Mouse (Mus musculus) bone marrow, adult 2 months (tissue): ENCODE results near the gene Ppcs.

Experiments
- CTCF ChIP-seq: fragments of 200-500 bp; IDR thresholded peaks from 2 replicates; pipeline ENCODE4 v1.5.1; 2011; ENCODE audit warnings: low read length, control low read depth; ENCODE audit not compliant: control insufficient read depth, insufficient read depth
- POLR2A ChIP-seq: fragments of 200-500 bp; IDR thresholded peaks from 2 replicates; pipeline ENCODE4 v1.6.1; 2011; ENCODE audit warnings: low read depth, mild to moderate bottlenecking, control low read depth, low read length, borderline replicate concordance; ENCODE audit not compliant: control insufficient read depth

DNA sequence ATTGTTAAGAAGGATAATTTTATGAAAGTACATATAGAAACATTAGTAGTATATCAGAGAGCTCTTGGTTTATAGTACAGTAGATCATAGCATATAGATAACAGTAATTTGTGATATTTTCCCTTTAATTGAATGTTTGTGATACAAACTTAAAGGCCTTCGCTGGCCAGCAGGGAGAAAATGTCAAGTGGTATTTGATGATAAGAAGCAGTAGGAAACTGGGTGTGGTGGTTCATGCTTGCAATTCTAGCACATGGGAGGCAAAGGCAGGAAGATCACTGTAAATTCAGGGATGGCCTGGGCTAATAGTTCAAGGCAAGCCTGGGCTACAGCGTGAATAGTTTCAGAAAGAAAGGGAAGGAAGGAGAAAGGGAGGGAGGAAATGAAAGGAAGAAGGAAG lies 2.9 kb upstream of the Ppcs start:
- TF ChIP-seq POLR2A, result no peak
- no peak for TF ChIP-seq CTCF
